In the genomic region with DNA sequence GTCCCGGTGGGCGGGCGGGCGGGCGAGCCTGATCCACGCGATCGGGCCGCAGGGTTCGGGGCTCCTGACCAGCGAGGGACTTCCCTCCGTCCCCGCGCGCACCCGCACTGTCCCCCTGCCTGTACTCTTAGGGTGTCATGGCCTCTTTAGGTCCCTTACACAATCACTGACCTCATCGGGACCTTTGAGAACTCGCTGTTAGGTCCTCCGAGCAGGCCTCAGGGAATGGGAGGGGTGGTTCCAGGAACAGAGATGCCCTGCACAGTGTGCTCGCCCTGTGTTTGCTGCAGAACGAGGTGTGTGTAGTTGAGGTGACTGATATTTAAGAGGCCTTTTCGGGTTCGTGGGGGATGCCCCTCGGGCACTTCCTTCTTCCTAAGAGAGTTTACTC, we compare ENCODE assay signal across 8 mouse cellular contexts. TPM values are rescaled to one million over a fixed set of nuclear protein-coding genes. Genes with fewer than 3 reads are reported as not detected.
A peak's percentile ranks its signal among the peaks of the same experiment; 100 is the strongest.
DNase-seq lines count a peak whose midpoint lies in the region; ATAC-seq and TF ChIP-seq lines count a peak whose summit lies in the region.

No protein-coding gene starts in this region.

- peaks cover 56% of the 10 kb centered on the region for H3K36me3 ChIP-seq in embryonic facial prominence, embryonic 10.5 days (replicated peaks)
- H3K36me3 ChIP-seq in midbrain, embryonic 11.5 days (ENCODE audit: control insufficient read depth, insufficient read depth, low read length) = no peaks in the 10 kb centered on the region; the same call in 1 of the 2 replicates

- no peak for DNase-seq in gastrocnemius, adult 2 months
- no peak for DNase-seq in gastrocnemius, postnatal 10 days
- peak; percentile 77 for DNase-seq in A20 (ENCODE audit: low read depth, low spot score)
- no peak for DNase-seq in embryonic facial prominence, embryonic 10.5 days (ENCODE audit: low spot score)
- no peak for DNase-seq in midbrain, embryonic 11.5 days (ENCODE audit: low spot score, missing footprints)
- no peak for DNase-seq in spleen, postnatal 14 days (ENCODE audit: low spot score in 2 of 2)
- no peak for DNase-seq in layer of hippocampus, postnatal 36 days

- intact Hi-C loops in gastrocnemius, adult 2 months (cut with DNase I) = loop anchor here (1.0 kb wide), 1 partner anchor 17 kb away; a partner anchor contains a TSS

- H3K4me2 ChIP-seq in midbrain, embryonic 11.5 days = peak overlapping the region; percentile 72

- peak overlapping the region; percentile 86 for H3K9ac ChIP-seq in midbrain, embryonic 11.5 days (ENCODE audit: low read length)

- no peaks in the 10 kb centered on the region for H3K27me3 ChIP-seq in embryonic facial prominence, embryonic 10.5 days (replicated peaks; ENCODE audit: low read depth, poor library complexity, severe bottlenecking)
- H3K27me3 ChIP-seq in midbrain, embryonic 11.5 days (ENCODE audit: control insufficient read depth, insufficient read depth, low read length) = no peaks in the 10 kb centered on the region

- H3K4me1 ChIP-seq in embryonic facial prominence, embryonic 10.5 days = peaks cover 42% of the 10 kb centered on the region
- H3K4me1 ChIP-seq in midbrain, embryonic 11.5 days (ENCODE audit: control insufficient read depth, insufficient read depth, low read length) = peaks cover 17% of the 10 kb centered on the region

- H3K4me3 ChIP-seq in gastrocnemius, adult 2 months = peak overlapping the region; percentile 98
- H3K4me3 ChIP-seq in embryonic facial prominence, embryonic 10.5 days = peak overlapping the region; percentile 97
- peak overlapping the region; percentile 89 for H3K4me3 ChIP-seq in midbrain, embryonic 11.5 days (ENCODE audit: low read depth, low read length)

- H3K27ac ChIP-seq in gastrocnemius, adult 2 months = peak overlapping the region; percentile 84
- peak overlapping the region; percentile 93 for H3K27ac ChIP-seq in embryonic facial prominence, embryonic 10.5 days (replicated peaks)
- H3K27ac ChIP-seq in midbrain, embryonic 11.5 days (ENCODE audit: low read depth, low read length) = peak overlapping the region; percentile 6; the same call in 1 of the 2 replicates

- under 1% methylated on average over 24 of the region's 24 CpGs for WGBS in embryonic facial prominence, embryonic 10.5 days
- WGBS in midbrain, embryonic 11.5 days = under 1% methylated on average over 24 of the region's 24 CpGs

- ATAC-seq in inflammation-experienced regulatory T-cells, adult 6 months = peak; percentile 45
- ATAC-seq in midbrain, embryonic 11.5 days (ENCODE audit: low FRiP score) = peak; percentile 77

- no peak for TF ChIP-seq CTCF in gastrocnemius, adult 2 months (IDR thresholded peaks at IDR 0.05)

- H3K9me3 ChIP-seq in embryonic facial prominence, embryonic 10.5 days = no peaks in the 10 kb centered on the region
- no peaks in the 10 kb centered on the region for H3K9me3 ChIP-seq in midbrain, embryonic 11.5 days (ENCODE audit: control insufficient read depth, low read length)

RNA-seq across cellular contexts. Expression of a gene that starts 0.3 kb away (rescaled TPM):
- total RNA-seq in gastrocnemius, adult 2 months (2021) = 1 to 10 TPM; 4.3 to 6.3 TPM
- total RNA-seq in gastrocnemius, postnatal 10 days (2021) = 1 to 10 TPM; 6.5 to 6.8 TPM
- polyA plus RNA-seq in embryonic facial prominence, embryonic 10.5 days (2016; fragmentation: Nextera tagmentation; extraction: Ambion mirVana) = 36.1 and 36.9 TPM in 2 replicates
- 10 to 100 TPM; 13.9 to 19.0 (median 16.4) TPM for polyA plus RNA-seq in inflammation-experienced regulatory T-cells, adult 6 months (2017; shearing (Covaris generic))
- polyA plus RNA-seq in midbrain, embryonic 11.5 days (2014; fragmentation: Nextera tagmentation; extraction: Ambion mirVana) = 28.5 and 31.9 TPM in 2 replicates
- 10 to 100 TPM; 37.4 to 38.7 TPM for total RNA-seq in layer of hippocampus, postnatal 36 days (2021)

RNA-seq across cellular contexts. Expression of a gene that starts 0.4 kb away (rescaled TPM):
- total RNA-seq in gastrocnemius, adult 2 months (2021) = 1 to 10 TPM; 4.2 to 5.6 TPM
- total RNA-seq in gastrocnemius, postnatal 10 days (2021) = 1 to 10 TPM; 4.7 to 5.0 TPM
- polyA plus RNA-seq in embryonic facial prominence, embryonic 10.5 days (2016; fragmentation: Nextera tagmentation; extraction: Ambion mirVana) = 48.2 and 51.6 TPM in 2 replicates
- 1 to 10 TPM; 2.9 to 4.8 (median 4.4) TPM for polyA plus RNA-seq in inflammation-experienced regulatory T-cells, adult 6 months (2017; shearing (Covaris generic))
- 46.0 and 46.8 TPM in 2 replicates for polyA plus RNA-seq in midbrain, embryonic 11.5 days (2014; fragmentation: Nextera tagmentation; extraction: Ambion mirVana)
- total RNA-seq in layer of hippocampus, postnatal 36 days (2021) = 10 to 100 TPM; 21.9 to 24.8 TPM

RNA-seq across cellular contexts. Expression of a gene that starts 12.6 kb away (rescaled TPM):
- not detected for total RNA-seq in gastrocnemius, adult 2 months (2021)
- not detected for total RNA-seq in gastrocnemius, postnatal 10 days (2021)
- polyA plus RNA-seq in embryonic facial prominence, embryonic 10.5 days (2016; fragmentation: Nextera tagmentation; extraction: Ambion mirVana) = 0.28 and 0.30 TPM in 2 replicates
- polyA plus RNA-seq in inflammation-experienced regulatory T-cells, adult 6 months (2017; shearing (Covaris generic)) = under 1 TPM in 1 of 3 experiments, not detected in 2; 0.25 TPM
- polyA plus RNA-seq in midbrain, embryonic 11.5 days (2014; fragmentation: Nextera tagmentation; extraction: Ambion mirVana) = not detected in 2 replicates
- not detected for total RNA-seq in layer of hippocampus, postnatal 36 days (2021)

RNA-seq across cellular contexts. Expression of a gene that starts 17.0 kb away (rescaled TPM):
- 10 to 100 TPM; 10.6 to 15.5 TPM for total RNA-seq in gastrocnemius, adult 2 months (2021)
- total RNA-seq in gastrocnemius, postnatal 10 days (2021) = 10 to 100 TPM; 14.8 to 15.9 TPM
- polyA plus RNA-seq in embryonic facial prominence, embryonic 10.5 days (2016; fragmentation: Nextera tagmentation; extraction: Ambion mirVana) = 41.3 and 42.5 TPM in 2 replicates
- 10 to 100 TPM; 14.7 to 26.1 (median 15.3) TPM for polyA plus RNA-seq in inflammation-experienced regulatory T-cells, adult 6 months (2017; shearing (Covaris generic))
- polyA plus RNA-seq in midbrain, embryonic 11.5 days (2014; fragmentation: Nextera tagmentation; extraction: Ambion mirVana) = 22.1 and 25.8 TPM in 2 replicates
- 10 to 100 TPM; 40.8 to 42.2 TPM for total RNA-seq in layer of hippocampus, postnatal 36 days (2021)

RNA-seq across cellular contexts. Expression of a gene that starts 51.5 kb away (rescaled TPM):
- total RNA-seq in gastrocnemius, adult 2 months (2021) = under 1 TPM; 0.17 to 0.18 TPM
- total RNA-seq in gastrocnemius, postnatal 10 days (2021) = under 1 TPM; 0.49 to 0.93 TPM
- 23.7 and 27.3 TPM in 2 replicates for polyA plus RNA-seq in embryonic facial prominence, embryonic 10.5 days (2016; fragmentation: Nextera tagmentation; extraction: Ambion mirVana)
- not detected for polyA plus RNA-seq in inflammation-experienced regulatory T-cells, adult 6 months (2017; shearing (Covaris generic))
- polyA plus RNA-seq in midbrain, embryonic 11.5 days (2014; fragmentation: Nextera tagmentation; extraction: Ambion mirVana) = 35.4 and 48.3 TPM in 2 replicates
- 100 to 1,000 TPM; 203 to 211 TPM for total RNA-seq in layer of hippocampus, postnatal 36 days (2021)

Comparison
In these comparisons a context has a peak if more than half of its experiments do, and no peak if none do; other contexts are left out.
1. H3K27ac ChIP-seq: peak in every context shown above with its lines; median percentile 93 in embryonic facial prominence, embryonic 10.5 days; 84 in gastrocnemius, adult 2 months; 6 in midbrain, embryonic 11.5 days.
2. RNA of a gene that starts 0.3 kb away (total RNA-seq): 37.4 to 38.7 TPM in layer of hippocampus, postnatal 36 days; 6.5 to 6.8 TPM in gastrocnemius, postnatal 10 days and 4.3 to 6.3 TPM in gastrocnemius, adult 2 months; every median in the first group is over 4 times any median in the second.
3. Peak in every context shown above with its lines, with median percentiles within 50 percentile points of each other: H3K4me3 ChIP-seq.